Mouse (Mus musculus) left cerebral cortex, postnatal 36 days (tissue): Measurements from ENCODE around the gene Fank1. TPM values are rescaled to one million over a fixed set of nuclear protein-coding genes. Genes with fewer than 3 reads are reported as not detected.

Source experiments
- DNase-seq, 2 experiments: peaks; one replicate each; pipeline ENCODE4 v3.0.0; 2021 to 2022; ENCODE audit warnings: low spot score in 2 of 2, mixed read lengths in 1 of 2
- intact Hi-C: fragments of 180-260 bp; cut with DNase I; formaldehyde crosslinking; loops from one replicate; pipeline ENCODE4 v1.15.1; 2025
- total RNA-seq, 2 experiments: library from RNA; stranded (reverse); gene quantifications; 2 replicates each; pipeline ENCODE4 v1.2.3; 2021

The Fank1 gene
- 1 to 10 TPM; 3.8 to 4.3 TPM for total RNA-seq

- peak; percentile 86 to 88 for DNase-seq
- intact Hi-C loops: loop anchor here (5.0 kb wide), 1 partner anchor 54 kb away; no protein-coding TSS in a partner anchor
Observed at GRCm38 (mm10) chr7:133776626-133776996, at the start of gene Fank1. Gene Fank1 (plus strand): TSS chr7:133776861.

GRCm38 (mm10) chr7:133727027-133727426 lies 49.6 kb upstream of the Fank1 start:
- DNase-seq: no peak
- intact Hi-C loops: no loop called here

DNA sequence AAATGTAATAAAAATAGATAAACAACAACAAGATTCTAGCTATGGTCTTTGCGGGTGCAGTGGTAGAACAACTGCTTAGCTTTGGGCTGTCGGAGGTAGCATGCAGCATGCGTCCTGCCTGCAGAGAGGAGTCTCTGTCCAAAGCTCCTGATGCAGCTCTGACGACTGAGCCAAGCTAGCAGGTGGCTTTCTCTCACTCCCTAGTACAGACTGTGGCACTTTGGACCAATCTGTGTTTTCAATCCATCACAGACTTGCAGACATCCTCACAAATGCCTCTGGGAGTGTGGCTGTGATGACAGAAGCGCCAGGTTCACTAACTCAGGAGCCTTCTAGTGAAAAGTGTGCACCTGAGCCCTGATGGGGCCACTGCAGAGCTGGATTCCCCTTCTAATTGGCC lies 47.3 kb upstream of the Fank1 start:
- intact Hi-C loops: no loop called here
- no peak for DNase-seq

GRCm38 (mm10) chr7:133730324-133731191 lies 46.1 kb upstream of the Fank1 start:
- intact Hi-C loops: no loop called here
- no peak for DNase-seq

DNA sequence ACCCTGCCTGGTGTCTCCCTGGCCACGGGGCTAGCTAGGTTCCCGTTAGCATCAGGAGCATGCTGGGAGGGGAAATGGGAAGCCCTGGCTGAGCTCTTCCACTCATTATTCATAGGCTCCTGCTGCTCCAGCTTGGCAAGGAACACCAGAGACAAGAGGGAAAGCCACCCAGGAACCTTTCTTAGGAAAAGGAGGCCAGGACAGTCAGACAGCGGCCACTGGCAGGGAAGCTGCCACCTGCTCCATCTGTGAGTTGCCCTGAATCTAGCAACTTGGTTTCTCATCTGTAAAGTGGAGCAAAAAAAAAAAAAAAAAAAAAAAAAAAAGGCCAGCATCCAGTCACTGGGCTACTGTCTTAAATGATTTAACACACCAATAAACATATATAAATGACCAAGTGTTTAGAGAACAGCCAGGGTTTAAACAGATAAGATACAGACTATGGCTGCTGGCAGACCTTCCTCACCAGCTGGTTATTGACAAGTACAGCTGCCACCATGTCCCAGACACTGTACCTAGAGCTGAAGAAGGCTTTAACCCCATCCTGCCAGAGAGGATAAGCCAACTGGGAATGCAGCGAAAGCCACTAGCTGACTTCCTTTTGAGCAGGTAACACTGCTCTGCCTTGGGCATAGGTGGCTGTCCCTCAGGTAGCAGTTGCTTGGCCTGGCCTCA lies 44.6 kb upstream of the Fank1 start:
- no peak for DNase-seq
- intact Hi-C loops: no loop called here

- intact Hi-C loops: no loop called here
- no peak for DNase-seq
Observed at GRCm38 (mm10) chr7:133740558-133740957, 36.1 kb upstream of the Fank1 start.

- DNase-seq: no peak
- intact Hi-C loops: no loop called here
Observed at GRCm38 (mm10) chr7:133742530-133743325, 33.9 kb upstream of the Fank1 start.

DNA sequence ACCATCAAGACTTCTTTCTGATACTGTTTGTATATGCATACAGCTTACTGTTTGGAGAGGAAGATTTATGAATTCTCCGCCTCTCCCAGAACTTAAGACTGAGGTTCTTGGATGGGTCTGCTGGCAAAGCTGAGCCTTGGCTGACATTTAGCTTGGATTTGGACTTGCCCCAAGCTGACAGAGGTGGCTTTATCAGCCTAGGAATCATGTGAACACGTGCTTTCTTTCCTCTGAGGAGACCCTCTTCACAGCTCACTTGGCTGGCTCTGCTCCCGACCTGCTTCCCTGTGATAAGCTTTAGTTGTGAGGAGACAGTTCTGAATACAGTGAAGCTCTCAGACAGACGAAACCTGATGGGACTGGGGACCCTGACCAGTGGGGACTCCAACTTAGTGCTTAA lies 33.0 kb upstream of the Fank1 start:
- no peak for DNase-seq
- intact Hi-C loops: no loop called here

DNA sequence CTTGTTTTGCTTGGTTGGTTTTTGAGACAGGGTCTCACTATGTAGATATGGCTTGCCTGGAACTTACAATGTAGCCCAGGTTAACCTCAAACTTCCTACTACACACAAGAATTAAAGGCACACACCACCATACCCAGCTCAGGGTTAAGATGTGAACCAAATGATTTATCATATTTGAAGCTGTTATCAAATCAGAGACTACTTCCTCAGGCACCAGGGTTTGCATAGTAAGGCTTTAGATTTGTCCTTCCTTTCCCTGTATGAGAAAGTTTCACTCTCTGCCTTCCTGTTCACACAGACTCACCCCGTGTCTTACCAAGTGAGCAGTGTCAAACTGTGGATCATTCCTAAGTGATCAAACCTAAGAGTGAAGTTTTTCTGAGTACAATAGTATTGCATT lies 32.5 kb upstream of the Fank1 start:
- intact Hi-C loops: no loop called here

DNA sequence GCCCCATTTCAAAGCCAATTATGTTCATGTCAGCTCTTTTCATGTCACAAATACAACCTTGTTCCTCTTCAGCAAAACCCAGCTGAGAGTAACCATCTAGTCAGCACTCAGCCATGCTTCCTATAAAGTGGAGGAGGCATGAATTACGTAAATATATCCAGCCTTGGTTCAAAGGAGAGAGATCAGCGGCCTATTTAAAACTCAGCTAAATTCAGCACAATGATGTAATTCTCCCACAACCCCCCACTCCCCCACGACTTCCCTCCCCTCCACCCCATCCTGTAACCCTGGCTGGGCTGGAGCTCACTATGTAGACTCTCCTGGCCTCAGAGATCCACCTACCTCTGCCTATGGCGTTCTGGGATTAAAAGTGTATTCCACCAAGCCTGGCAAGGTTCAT lies 32.0 kb upstream of the Fank1 start:
- DNase-seq: no peak
- intact Hi-C loops: no loop called here

More for the DNA sequence above, 32.5 kb upstream of the Fank1 start:
- DNase-seq: no peak

DNA sequence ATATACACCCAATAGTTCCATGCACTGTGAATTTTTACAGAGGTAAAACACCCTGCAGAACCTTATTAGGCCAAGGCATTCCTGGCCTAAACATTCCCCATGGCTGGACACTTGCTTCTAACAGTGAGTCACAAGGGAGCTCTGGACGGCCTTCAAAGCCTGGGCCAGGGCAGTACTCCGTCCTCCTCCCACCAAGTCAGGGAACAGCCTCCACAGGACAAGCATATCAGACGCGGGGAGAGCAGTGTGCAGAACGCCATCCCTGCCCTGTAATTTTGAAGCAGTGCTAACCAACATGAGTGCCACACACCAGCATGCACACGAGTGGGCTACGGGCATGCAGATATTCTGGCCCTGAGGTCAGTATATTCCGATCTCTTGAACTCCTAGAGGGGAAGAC lies 29.3 kb upstream of the Fank1 start:
- no peak for DNase-seq
- intact Hi-C loops: no loop called here

DNA sequence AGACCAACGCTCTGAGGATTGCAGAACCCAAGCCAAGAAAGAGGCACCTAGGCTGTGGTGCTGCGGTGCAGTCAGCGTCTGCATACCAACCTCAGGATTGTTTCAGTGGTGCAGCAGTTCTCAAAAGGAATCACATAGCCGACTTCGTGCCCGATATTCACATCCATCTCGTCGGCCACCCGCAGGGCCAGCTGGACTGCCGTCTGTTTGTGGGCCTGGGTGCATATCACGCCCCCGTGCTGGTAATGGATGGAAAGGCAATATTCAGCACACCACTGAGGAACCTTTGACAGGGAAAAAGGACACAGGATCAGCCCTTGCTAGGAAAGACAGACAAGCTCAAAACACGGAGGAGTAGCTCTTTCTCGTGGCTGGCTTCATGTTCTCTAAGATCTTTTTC lies 27.9 kb upstream of the Fank1 start:
- intact Hi-C loops: no loop called here
- DNase-seq: peak in 1 of 2 experiments; percentile 23

DNA sequence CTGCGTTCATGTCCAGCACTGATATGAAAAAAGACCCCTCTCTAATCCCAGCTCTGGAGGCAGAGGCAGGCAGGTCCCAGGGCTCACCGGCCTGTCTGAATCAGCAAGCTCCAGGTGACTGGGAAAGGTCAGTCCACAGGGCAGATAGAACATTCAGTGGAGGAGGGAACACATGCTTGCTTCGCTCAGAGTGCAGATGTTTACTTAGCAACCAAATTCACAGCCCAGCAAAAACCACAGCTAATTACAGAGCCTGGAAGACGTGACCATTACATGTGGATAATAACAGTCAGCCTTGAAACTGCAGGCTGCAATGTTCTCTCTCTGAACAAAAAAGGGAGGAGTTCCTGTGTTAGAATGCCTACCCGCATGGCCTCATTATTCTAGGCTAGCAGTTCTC lies 26.0 kb upstream of the Fank1 start:
- intact Hi-C loops: no loop called here
- DNase-seq: no peak

- intact Hi-C loops: no loop called here
- DNase-seq: no peak
Observed at GRCm38 (mm10) chr7:133751163-133751562, 25.5 kb upstream of the Fank1 start.

GRCm38 (mm10) chr7:133757961-133758455 lies 18.7 kb upstream of the Fank1 start:
- intact Hi-C loops: no loop called here

GRCm38 (mm10) chr7:133758716-133759115 lies 17.9 kb upstream of the Fank1 start:
- intact Hi-C loops: no loop called here

More at GRCm38 (mm10) chr7:133757961-133758455, 18.7 kb upstream of the Fank1 start:
- no peak for DNase-seq

DNA sequence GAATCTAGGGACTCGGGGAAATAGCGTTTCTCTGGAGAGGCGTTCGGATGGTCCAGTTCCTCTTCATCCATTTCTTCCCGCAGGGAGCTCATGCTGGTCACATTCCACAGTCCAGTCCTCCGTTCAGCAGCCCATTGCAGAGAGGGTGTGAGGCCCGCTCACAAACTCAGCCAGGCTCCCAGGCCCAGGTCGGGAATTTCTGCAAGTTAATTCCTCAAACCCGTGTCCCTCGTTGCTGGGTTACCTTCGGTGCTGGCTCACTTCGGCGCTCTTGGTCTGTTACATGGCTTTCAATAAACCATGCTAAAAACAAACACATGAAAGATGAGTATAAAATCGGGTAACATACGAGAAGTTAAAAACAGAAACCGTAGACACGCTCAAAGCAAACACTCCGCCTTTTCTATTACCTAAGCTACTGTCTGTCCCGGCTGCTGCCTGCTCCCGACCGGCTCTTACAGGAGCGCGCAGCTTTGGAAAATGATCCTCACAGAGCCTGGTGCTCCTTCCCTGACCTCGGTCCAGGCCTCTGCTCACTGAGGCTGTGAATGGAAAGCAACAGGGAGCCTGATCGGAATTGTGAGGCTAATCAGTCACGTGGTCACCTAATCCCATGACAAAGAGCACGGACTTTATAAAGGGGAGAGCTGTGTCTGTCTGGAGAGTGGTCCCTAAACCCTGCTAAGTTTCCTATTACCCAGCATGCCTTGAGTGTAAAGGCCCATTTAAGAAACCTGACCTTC lies 16.9 kb upstream of the Fank1 start:
- DNase-seq: peak in 1 of 2 experiments; percentile 26

More at GRCm38 (mm10) chr7:133758716-133759115, 17.9 kb upstream of the Fank1 start:
- DNase-seq: no peak

GRCm38 (mm10) chr7:133762696-133763095 lies 14.0 kb upstream of the Fank1 start:
- no peak for DNase-seq
- intact Hi-C loops: no loop called here

More for the DNA sequence above, 16.9 kb upstream of the Fank1 start:
- intact Hi-C loops: no loop called here

DNA sequence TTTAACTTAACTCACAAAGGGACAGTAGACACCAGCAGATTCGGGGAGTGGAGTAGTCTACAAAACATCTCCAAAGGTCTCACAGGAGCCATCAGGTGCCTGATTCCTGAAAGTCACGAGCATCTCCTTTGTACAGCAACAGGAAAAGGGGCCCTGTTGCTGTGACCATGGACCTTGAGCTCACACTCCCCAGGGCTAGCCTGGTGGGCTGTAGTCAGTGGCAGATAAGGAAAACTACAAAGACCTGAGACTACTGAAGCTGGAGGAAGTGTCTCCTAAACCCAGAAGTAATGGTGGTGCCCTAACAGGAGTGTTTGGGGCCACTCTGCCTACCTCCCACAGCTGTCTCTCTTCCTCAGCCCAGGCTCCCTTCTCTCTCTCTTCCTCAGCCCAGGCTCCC lies 12.2 kb upstream of the Fank1 start:
- intact Hi-C loops: no loop called here
- no peak for DNase-seq
